Mouse (Mus musculus) heart, embryonic 10.5 days (tissue): ENCODE results near the gene Map7d1. TPM values are rescaled to one million over a fixed set of nuclear protein-coding genes. Genes with fewer than 3 reads are reported as not detected.

Source experiments
- DNase-seq: peaks from one replicate; pipeline ENCODE4 v3.0.0-alpha.2; 2017; ENCODE audit warnings: low spot score
- H3K27ac ChIP-seq: fragments of 300-500 bp; sonication (generic); 2 replicates; pipeline ENCODE4 v1.5.1; 2016; ENCODE audit warnings: mild to moderate bottlenecking
- H3K27me3 ChIP-seq: fragments of 300-500 bp; sonication (generic); 2 replicates; pipeline ENCODE4 v1.6.1; 2016; ENCODE audit warnings: mild to moderate bottlenecking; ENCODE audit not compliant: poor library complexity, insufficient read depth, severe bottlenecking
- H3K36me3 ChIP-seq: fragments of 300-500 bp; sonication (generic); 2 replicates; pipeline ENCODE4 v1.6.1; 2016; ENCODE audit warnings: mild to moderate bottlenecking, moderate library complexity
- H3K4me1 ChIP-seq: fragments of 300-500 bp; sonication (generic); 2 replicates; pipeline ENCODE4 v1.6.1; 2016; ENCODE audit warnings: mild to moderate bottlenecking
- H3K4me3 ChIP-seq: fragments of 300-500 bp; sonication (generic); 2 replicates; pipeline ENCODE4 v1.5.1; 2016; ENCODE audit warnings: mild to moderate bottlenecking, moderate library complexity
- H3K9me3 ChIP-seq: fragments of 300-500 bp; sonication (generic); 2 replicates; pipeline ENCODE4 v1.6.1; 2016; ENCODE audit warnings: mild to moderate bottlenecking, moderate library complexity
- WGBS: fragments of 180-500 bp; shearing (Covaris S2); methylation state at CpG from one replicate; pipeline ENCODE4 v1.1.7; 2016; 5-methylcytosine and 5-hydroxymethylcytosine counted together
- polyA plus RNA-seq: library from polyadenylated mRNA; unstranded; fragments of >200 nt; fragmentation: Nextera tagmentation; extraction: Ambion mirVana; gene quantifications from 2 replicates; pipeline ENCODE4 v1.2.1, GENCODE M21; 2016

Gene Map7d1
- polyA plus RNA-seq, 1 experiment from 2014 or later, result 74.8 TPM

DNA sequence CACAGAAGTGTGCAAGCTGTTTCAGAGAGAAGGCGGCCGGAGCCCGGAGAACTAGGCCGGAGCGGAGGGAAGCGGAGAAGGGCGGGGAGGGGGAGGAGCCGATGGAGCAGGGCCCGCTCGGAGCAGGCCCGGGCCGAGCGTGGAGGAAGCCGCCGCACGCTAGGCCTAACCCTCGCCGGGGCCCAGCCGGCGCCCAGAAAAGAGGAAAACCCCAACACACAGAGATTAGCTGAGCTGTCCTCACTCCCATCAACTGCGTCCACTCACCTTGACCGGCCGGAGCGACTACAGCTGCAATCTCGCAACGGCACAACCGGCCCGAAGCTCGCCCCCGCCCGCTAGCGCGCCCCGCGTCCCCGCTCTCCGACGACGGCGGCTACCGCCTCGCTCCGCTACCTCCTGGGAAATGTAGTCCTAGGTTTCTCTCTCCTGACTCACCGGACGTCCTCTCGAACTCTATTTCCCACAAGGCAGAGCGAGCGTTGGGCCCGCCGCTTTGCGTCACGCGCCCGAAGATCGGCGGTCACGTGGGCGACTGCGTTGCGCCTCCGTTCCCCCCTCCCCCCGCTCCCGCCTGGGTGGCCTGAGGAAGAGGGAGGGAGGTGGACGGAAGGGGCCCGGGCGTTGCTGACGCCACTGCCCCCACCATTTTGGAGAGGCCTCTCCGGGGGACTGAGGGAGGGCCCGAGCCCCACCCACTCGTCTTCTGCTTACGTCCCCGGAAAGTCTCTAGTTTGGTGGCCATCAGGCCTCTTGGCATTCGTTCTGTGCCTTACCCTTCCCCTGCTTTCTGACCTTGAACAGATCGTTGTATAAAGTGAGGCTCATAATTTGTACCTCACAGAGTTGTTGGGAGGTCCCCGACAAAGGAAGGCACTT lies 53.6 kb downstream of the Map7d1 start, which contains the start of gene Thrap3:
Thrap3 (minus strand) TSS at position 458 of the 879 bp plus-strand sequence.
- WGBS, result under 1% methylated on average over 69 of the region's 75 CpGs
- DNase-seq, result peak; percentile 99

DNA sequence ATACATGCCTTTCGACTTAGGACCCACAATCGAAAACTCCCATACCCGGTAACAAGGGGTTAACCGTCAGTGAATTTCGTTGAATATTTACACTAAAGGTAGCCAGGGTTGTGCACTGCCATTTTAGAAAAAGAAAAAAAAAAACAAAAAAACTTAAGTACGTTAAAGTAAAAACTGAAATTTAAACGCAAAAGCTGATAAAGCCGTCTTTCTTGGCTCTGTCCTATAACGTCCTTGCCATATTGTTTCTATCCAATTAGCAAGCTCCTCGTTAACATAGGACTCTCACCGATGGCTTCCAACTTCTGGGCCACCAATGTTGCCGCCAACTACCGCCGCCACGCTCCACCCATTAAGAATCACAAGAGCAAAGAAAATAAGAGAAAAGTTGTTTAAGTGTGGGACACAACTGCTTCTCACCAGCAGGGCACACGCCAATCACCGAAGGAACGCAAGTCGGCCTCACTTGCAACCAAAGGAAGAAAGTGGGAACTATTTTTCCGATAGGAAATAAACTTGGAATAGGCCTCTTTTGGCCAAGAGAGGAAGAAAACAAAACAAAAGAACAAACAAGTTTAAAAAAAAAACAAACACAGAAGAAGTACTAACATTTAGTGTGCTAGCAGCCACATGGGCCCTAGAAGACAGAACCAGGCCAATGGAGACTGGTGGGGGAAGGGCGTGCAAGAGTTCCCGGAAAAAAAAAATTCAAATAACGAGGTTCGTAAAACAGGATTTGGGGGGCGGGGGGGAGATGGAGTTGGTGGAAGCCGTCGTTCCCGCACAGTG lies 54.4 kb downstream of the Map7d1 start:
- Histone ChIP-seq H3K4me1 (peaks cover 37% of the 10 kb centered on the region), H3K4me3 (peak overlapping the region; percentile 75), H3K36me3 (0 out of 2 replicates have a peak, but pooled peaks cover 3% of the 10 kb centered on the region), H3K27ac (peak overlapping the region; percentile 94), H3K9me3 (no peaks in the 10 kb centered on the region), H3K27me3 (no peaks in the 10 kb centered on the region)
- DNase-seq, result peak; percentile 83
- WGBS, result 1% methylated on average over 28 of the region's 28 CpGs

More for the DNA sequence above, 53.6 kb downstream of the Map7d1 start, which contains the start of gene Thrap3:
- H3K27me3 ChIP-seq, result no peaks in the 10 kb centered on the region
- peak within 1 kb of the TSS; percentile 75 for H3K4me3 ChIP-seq
- H3K36me3 ChIP-seq, result 0 out of 2 replicates have a peak, but pooled peaks cover under 1% of the 10 kb centered on the region
- peaks cover 38% of the 10 kb centered on the region for H3K4me1 ChIP-seq
- peak within 1 kb of the TSS; percentile 94 for H3K27ac ChIP-seq
- H3K9me3 ChIP-seq, result no peaks in the 10 kb centered on the region

DNA sequence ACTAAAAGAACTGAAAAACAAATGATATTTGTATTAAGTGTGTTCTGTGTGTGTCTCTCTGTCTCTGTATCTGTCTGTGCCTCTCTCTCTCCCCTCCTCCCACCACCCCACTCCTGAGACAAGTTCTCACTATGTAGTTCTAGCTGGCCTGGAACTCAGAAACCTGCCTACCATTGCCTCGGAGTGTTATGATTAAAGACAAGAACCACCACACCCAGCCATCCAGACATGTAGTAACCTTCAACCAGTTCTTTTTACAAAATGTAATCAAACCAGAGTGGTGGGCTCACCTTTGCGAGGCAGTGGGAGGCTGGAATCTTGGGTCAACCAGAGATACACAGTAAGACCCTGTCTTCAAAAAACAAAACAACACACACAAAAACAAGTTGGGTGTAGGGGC lies 55.5 kb downstream of the Map7d1 start:
- no peaks in the 10 kb centered on the region for H3K9me3 ChIP-seq
- 36% methylated on average over 2 of the region's 2 CpGs for WGBS
- no peak for DNase-seq
- 0 out of 2 replicates have a peak overlapping the region, but pooled peaks have one; percentile 11 for H3K27ac ChIP-seq
- peaks cover 37% of the 10 kb centered on the region for H3K4me1 ChIP-seq
- H3K36me3 ChIP-seq, result 0 out of 2 replicates have a peak, but pooled peaks cover 9% of the 10 kb centered on the region
- no peaks in the 10 kb centered on the region for H3K27me3 ChIP-seq
- H3K4me3 ChIP-seq, result peak overlapping the region; percentile 75

DNA sequence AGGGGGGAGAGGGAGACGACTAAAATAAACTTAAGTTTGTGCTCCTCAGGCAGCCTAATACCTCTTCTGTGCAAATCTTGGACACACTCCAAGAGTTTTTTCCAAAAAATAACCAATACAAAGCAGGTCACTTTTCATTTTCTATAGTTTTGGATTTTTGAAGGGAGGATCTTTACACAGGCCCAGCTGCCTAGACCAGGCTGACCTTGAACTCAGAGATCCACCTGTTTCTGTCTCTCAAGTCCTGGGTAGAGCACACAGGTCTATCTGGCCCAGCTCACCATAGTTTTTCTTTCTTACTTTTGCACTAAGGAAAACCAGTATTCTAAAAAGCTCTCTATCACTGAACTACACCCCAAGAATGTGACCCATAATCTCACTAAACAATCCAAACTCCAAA lies 56.1 kb downstream of the Map7d1 start:
- Histone ChIP-seq H3K27me3 (no peaks in the 10 kb centered on the region), H3K27ac (no peak overlapping the region), H3K36me3 (peaks cover 13% of the 10 kb centered on the region; the same call in 1 of the 2 replicates), H3K9me3 (no peaks in the 10 kb centered on the region), H3K4me1 (peaks cover 37% of the 10 kb centered on the region), H3K4me3 (peak overlapping the region; percentile 75)
- no peak for DNase-seq
- 67% methylated on average over 1 of the region's 1 CpGs for WGBS

DNA sequence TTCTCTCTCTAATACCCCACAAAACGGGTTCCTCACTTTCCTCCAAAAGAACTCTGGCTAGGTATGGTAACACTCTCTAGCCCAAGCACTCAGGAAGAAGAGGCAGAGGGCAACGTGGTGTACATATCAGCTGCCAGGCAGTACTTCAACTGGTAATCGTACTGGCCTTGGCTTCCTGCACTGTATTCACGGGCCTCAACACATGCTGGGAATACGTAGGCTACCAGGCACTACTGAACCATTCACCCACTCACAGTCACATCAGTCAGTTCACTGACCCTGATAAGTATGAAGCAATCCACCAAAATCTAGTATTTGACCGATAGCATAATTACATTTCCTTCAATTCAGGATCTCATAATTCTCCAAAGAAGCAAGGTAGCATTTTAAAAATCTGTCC lies 56.6 kb downstream of the Map7d1 start:
- Histone ChIP-seq H3K4me1 (peaks cover 36% of the 10 kb centered on the region), H3K27me3 (no peaks in the 10 kb centered on the region), H3K27ac (no peak overlapping the region), H3K9me3 (no peaks in the 10 kb centered on the region), H3K36me3 (peaks cover 18% of the 10 kb centered on the region; the same call in 1 of the 2 replicates), H3K4me3 (peak overlapping the region; percentile 12; the same call in 1 of the 2 replicates)
- no peak for DNase-seq
- WGBS, result 71% methylated on average over 6 of the region's 6 CpGs

DNA sequence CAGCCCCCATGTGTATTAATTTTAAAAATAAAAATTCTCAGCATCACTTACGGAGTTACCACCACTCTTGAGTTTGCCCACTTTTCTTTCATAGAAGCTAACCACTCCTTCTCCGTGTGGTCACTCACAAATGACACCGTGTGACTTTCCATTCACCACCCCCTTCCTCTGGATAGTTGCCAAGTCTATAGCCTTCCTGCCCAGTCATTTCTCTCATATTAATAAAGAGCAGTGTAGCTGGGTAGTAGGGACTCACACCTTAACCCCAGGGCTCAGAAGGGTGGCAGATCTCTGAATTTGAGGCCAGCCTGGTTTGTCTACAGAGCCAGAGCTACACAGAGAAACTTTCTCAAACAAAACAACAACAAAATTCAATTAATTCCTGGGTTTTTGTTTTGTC lies 58.7 kb downstream of the Map7d1 start:
- peaks cover 38% of the 10 kb centered on the region for H3K36me3 ChIP-seq
- no peaks in the 10 kb centered on the region for H3K27me3 ChIP-seq
- WGBS, result 71% methylated on average over 3 of the region's 3 CpGs
- no peak overlapping the region for H3K4me3 ChIP-seq
- no peak overlapping the region for H3K27ac ChIP-seq
- peaks cover 28% of the 10 kb centered on the region for H3K4me1 ChIP-seq
- no peaks in the 10 kb centered on the region for H3K9me3 ChIP-seq
- no peak for DNase-seq

DNA sequence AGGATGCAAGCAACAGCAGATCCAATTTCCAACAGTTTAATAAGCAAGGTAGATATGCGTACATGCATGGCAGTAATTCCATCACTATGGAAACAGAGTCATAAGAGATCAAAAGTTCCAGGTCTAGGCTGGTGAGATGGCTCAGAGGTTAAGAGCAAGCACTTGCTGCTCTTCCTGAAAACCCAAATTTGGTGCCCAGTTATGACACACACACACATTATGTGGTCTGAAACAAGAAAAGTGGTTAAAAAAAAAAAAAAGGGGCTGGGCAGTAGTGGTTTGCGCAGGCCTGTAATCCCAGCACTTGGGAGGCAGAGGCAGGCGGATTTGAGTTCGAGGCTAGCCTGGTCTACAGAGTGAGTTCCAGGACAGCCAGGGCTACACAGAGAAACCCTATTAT lies 61.2 kb downstream of the Map7d1 start:
- Histone ChIP-seq H3K4me3 (no peak overlapping the region), H3K4me1 (peaks cover 18% of the 10 kb centered on the region), H3K27me3 (no peaks in the 10 kb centered on the region), H3K9me3 (no peaks in the 10 kb centered on the region), H3K36me3 (peaks cover 61% of the 10 kb centered on the region), H3K27ac (no peak overlapping the region)
- DNase-seq, result no peak
- 100% methylated on average over 4 of the region's 4 CpGs for WGBS

DNA sequence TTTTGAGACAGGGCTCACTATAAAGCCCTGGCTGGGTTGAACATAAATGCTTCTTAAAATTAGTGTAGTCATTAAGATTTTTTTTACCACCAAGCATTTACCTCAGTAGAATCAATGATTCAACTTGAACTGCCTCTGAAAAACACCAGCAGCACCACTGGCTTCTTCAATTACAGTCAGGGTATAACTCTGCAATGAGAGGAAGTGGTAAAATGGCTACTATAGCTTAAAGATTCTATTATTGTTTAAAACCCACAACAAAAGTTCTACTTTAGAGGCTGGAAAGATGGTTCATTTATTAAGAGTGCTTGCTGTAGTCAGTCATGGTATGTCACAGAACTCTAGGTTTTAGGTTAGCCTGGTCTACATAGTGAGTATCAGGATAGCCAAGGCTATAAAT lies 61.9 kb downstream of the Map7d1 start:
- Histone ChIP-seq H3K4me1 (peaks cover 12% of the 10 kb centered on the region; the same call in 1 of the 2 replicates), H3K9me3 (no peaks in the 10 kb centered on the region), H3K36me3 (peaks cover 66% of the 10 kb centered on the region), H3K27ac (no peak overlapping the region), H3K4me3 (no peak overlapping the region), H3K27me3 (no peaks in the 10 kb centered on the region)
- DNase-seq, result no peak

DNA sequence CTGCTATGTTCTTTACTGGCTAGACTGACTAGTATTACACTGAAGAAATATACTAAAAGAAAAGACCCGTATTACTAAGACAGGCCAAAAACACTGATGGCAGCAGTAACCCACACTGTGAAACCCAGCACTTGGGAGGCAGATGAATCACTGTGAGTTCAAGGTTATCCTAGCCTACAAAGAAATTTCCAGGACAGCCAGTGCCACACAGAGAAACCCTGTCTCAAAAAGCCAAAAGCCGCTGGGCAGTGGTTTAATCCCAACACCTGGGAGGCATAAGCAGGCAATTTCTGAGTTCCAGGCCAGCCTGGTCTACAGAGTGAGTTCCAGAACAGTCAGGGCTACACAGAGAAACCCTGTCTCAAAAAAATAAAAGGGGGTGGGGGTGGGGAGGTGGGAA lies 65.5 kb downstream of the Map7d1 start:
- WGBS, result 92% methylated on average over 2 of the region's 2 CpGs

DNA sequence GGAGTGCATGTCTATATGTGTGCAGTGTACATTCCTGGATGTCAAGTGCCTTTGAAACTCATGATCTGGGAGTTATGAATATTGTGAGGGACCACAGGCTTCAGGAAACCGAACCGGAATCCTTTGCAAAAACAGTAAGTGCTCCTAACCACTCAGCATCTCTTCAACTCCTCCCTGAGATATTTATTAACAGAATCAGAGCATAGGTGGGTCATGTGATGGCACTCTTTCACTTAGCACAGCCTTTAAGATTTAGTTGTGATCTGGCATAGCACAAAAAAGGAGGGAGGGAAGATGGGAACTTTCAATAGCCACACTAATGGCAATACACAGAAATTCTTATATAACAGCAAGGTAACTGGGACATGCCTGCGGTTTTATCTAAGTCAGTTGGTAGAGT lies 69.0 kb downstream of the Map7d1 start:
- Histone ChIP-seq H3K27me3 (no peaks in the 10 kb centered on the region), H3K4me3 (no peak overlapping the region), H3K4me1 (no peaks in the 10 kb centered on the region), H3K36me3 (peaks cover 81% of the 10 kb centered on the region), H3K27ac (no peak overlapping the region), H3K9me3 (no peaks in the 10 kb centered on the region)
- DNase-seq, result no peak
- 87% methylated on average over 3 of the region's 3 CpGs for WGBS

More for the DNA sequence above, 65.5 kb downstream of the Map7d1 start:
- Histone ChIP-seq H3K27me3 (no peaks in the 10 kb centered on the region), H3K27ac (no peak overlapping the region), H3K4me1 (no peaks in the 10 kb centered on the region), H3K9me3 (no peaks in the 10 kb centered on the region), H3K36me3 (peaks cover 81% of the 10 kb centered on the region), H3K4me3 (no peak overlapping the region)
- no peak for DNase-seq

DNA sequence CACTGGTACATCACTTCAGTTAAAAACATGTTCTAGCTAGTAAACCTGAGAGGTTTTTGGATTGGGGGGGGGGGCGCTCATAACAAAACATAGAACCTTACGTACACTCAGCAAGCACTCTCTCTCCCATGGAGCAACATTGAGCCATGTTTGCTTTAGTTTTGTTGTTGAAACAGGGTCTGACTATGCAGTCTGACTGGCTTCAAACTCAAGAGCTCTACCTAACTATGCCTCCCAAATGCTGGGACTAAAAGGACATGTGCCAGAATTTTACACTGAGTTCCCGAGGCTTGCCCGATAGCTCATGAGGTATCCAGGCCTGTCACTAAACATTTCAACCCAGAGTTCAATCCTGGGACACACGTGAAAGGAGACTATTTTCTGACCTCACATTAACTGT lies 73.1 kb downstream of the Map7d1 start:
- no peak overlapping the region for H3K4me3 ChIP-seq
- H3K27me3 ChIP-seq, result no peaks in the 10 kb centered on the region
- 86% methylated on average over 5 of the region's 5 CpGs for WGBS
- no peak for DNase-seq
- no peak overlapping the region for H3K27ac ChIP-seq
- H3K4me1 ChIP-seq, result no peaks in the 10 kb centered on the region
- no peaks in the 10 kb centered on the region for H3K9me3 ChIP-seq
- H3K36me3 ChIP-seq, result peaks cover 87% of the 10 kb centered on the region
